Mouse (Mus musculus) adrenal gland, adult 2 months (tissue): ENCODE results near the gene Map2k5. TPM values are rescaled to one million over a fixed set of nuclear protein-coding genes. Genes with fewer than 3 reads are reported as not detected.

Experiments used
- DNase-seq: peaks from one replicate; pipeline ENCODE4 v3.0.0; 2021
- polyA plus RNA-seq: library from polyadenylated mRNA; depleted of rRNA; stranded (reverse); fragments of >200 nt; gene quantifications from 2 replicates; pipeline ENCODE4 v1.2.3, GENCODE M21; 2012
- total RNA-seq, 2 experiments: library from RNA; stranded (reverse); gene quantifications; 2 replicates each; pipeline ENCODE4 v1.2.3; 2021

Map2k5 gene
- total and polyA plus RNA-seq, 3 experiments: 23.9 to 96.0 (median 31.1) TPM

DNA sequence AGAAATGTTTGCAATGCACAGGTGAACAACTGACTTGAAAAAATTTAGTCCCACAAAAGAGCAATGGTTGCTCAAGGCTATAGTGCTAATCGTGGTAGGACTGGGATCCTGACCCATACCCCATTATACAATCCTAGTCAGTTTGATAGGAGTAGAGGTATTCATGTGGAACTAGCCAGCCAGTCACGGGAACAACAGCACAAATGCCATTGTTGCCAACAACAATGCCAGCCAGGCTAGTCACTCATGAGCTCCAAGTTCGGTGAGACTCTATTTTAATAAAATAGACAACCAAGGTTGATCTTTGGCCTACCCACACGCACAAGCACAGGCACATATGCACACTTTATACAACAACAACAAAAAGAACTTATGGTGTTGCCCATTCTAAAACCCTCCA lies 120.0 kb downstream of the Map2k5 start:
- DNase-seq: no peak

DNA sequence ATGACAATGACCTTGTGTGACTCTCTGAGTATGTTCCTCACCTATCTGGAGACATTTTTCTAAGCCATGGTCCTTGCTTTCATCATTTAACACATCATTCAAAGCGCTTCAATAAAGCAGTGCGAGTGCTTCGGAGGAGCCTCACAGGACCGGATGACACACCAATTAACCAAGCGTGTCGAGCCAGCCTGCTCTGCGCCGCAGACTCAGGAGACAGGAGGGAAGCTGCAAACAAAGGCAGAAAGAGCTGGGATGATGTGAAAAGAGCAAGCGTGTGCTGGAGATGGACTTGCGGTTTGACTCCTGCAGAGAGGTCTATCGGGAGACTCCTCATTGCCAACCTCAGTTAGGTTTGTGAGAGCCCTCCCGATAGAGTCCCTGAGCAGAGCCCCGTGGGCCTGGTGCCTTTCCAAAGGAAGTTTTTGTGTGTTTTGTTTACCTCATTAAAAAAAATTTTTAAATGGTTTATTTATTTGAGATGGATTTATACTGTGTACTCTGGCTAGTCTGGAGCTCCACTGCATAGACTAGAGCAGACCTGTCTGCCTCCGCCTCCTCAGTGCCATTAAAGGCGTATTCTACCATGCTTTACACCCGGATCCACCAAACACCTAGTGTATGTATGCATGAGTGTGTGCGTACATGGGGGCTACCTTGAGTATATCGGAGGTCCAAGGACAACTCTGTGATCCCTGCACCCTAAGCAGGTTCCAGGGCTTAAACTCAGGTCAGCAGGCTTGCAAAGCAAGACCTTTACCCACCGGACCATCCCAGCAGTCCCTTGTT lies 126.7 kb downstream of the Map2k5 start:
- DNase-seq: no peak

DNA sequence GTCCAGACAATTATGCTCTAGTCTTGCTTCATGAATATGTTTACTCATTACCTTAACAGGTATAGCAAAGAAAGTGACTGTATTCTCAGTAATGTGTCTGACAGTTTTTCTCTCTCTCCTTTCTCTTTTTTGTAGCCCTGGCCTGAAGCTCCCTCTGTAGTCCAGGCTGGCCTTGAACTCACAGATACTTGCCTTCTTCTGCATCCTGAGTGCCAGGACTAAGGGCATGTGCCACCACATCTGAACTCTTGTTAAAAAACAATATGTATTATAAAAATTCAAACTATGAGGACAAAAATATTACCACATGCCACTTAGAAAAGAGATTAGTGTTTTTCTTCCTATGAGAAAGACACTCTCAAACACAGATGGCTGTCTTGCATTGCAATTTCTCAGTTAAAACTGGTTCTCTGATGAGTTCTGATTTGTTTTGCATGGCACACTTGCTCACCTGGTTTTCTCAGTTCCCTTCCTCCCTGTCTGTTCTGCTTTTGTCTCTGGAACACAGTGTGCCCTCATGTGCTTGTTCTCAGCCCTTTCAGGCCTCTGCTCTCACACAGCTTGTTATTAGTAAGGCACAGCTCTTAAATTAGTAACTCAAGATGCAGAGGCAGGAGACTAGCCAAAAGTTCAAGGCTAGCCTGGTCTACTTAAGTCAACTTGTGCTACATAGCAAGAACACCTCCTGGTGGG lies 129.5 kb downstream of the Map2k5 start:
- DNase-seq: no peak

DNA sequence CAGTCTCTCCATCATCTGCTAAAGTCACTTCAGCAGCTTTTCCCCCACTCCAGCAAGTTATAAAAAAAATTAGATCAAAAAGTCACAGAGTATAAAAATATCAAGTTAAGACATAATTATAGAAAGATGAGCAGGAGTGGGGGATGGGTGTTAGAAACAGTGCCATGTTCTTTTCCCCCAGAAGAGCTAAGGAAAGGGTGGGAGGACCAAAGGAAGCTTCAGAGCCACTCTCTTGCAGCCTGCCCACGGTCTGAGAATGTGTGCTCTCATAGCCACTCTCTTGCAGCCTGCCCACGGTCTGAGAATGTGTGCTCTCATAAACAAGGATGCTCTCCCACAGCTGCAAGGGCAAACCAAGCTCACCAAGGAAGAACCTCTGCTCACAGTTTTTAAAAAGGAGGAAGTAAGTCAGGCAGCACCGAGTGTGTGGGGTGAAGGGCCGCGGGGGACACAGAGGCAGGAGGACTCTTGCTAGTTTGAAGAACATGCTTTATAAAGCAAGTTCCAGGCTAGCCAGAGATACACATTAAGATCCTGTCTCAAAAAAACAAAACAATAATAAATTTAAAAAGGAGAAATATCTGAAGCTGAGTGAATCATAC lies 131.0 kb downstream of the Map2k5 start:
- DNase-seq: no peak

DNA sequence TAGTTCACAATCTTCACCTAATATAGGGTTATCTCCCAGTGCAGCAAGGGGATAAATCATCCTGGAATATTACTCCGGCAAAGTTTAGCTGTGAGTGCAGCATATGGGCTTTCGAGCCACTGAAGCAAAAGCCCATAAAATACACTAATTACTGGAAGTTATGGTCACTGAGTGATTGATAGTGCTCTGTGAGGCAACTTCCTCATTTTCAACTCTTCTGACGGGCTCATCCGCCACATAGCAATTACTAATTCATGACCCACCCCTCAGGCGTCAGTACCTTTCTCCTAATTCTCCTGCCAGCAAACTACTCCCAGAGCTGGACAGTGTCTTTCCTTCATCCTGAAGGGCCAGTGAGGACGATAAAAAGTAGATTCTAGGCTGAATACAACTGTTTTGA lies 135.7 kb downstream of the Map2k5 start:
- DNase-seq: no peak

DNA sequence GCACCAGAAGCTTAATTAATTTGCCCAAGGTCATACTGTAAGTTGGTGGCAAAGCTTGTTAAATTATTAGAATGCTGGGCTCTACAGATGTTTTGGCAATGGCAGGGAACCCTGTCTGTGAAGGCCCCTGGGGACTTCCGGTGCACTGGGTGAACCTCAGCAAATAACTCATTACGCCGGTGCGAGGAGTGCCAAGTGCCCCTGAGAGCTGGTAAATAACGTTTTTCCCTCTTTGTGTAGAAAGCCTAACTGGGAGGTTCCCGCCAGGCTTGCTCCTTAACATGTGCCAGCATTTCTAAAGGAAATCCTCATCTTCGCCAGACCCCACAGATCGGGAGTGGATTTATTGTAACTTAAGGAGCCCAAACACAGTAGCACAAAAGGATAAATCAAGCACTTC lies 136.5 kb downstream of the Map2k5 start:
- DNase-seq: no peak

DNA sequence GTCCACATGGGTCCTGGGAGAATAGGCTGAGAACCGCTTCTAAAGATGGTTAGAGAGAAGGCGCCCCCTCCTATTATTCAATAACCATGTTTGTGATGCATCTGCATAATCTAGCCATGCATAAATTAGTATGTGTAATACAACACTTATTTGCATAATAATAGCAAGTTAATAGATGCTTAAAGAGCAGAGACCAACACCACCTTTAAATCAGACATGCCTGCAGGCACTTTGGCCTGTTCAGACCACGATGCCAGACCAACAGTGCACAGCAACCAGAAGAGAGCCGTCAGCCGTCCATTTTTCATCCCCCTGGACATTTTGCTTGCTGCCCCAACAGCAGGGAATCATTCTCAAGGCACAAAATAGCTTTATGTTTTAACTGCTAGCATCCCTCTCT lies 143.3 kb downstream of the Map2k5 start:
- no peak for DNase-seq

DNA sequence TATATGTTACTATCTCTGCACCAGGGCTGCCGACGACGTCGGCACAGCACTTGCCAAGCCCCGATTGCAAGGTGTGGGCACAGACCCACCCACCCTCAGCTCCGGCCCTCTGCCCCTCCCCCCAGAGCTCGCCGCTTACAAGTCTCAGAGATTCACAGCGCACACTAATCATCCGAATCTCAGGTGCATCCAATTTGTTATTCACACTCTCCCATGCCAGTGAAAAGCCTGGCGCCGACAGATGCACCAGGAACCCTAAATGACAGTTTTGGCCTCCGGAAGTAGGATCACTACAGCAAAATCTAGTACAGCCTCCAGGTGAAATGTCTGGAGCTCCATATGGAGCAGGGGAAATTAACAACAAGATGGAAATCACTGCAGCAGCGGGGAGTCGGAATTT lies 147.4 kb downstream of the Map2k5 start:
- DNase-seq: no peak

DNA sequence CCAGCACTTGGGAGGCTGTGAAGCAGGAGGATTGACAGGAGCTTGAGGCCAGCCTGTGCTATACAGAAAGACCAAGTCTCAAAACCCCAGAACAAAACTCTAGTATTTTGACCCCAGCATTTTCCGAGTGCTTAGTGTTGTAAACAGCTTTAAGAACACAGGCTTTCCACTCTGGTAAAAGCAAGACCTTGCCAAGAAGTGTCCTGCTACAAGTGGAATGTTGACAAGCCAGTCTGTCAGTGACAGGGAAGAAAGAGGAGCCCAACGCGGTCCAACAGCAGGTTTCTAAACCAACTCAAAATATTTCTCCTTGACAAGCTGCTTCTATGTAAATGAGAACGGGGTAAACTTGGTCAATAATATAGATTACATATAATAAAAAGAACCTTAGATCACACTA lies 148.6 kb downstream of the Map2k5 start:
- DNase-seq: no peak

DNA sequence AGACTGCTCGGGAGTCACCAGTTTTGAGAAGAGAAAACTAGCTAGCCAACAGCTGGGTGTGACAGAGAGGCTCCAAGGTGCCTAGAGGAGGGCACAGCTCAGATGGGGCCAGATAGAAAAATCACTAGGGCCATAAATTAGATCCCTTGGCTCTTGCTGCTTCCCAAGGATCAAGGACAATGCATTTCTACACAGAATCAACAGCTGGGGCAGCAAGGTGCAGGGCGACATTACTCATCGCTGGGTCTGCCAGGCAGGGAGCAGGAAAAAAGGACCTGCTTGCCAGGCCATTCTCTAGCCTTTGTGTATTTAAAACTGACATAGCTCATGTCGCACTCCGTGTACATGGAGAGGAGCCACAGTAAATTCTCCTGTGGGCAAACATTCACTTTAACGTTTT lies 155.5 kb downstream of the Map2k5 start:
- DNase-seq: peak; percentile 88

DNA sequence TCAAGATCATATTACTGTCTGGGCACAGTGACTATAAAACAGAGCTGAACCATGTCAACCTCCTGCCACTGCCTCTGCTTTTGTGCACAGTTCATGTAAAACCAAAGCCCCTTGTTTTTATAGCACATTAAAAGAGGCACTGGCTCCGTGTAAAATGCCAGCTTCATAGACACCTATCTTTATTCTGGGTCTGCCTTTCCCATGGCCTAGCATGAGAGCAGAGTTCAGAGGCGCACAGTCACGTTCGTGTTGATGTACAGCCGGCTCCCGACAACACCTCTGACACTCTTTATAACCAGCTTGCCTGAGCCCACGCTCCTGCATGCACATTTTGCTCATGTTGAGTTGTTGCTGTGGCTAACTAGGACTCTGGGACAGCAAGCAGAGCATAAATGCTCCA lies 157.9 kb downstream of the Map2k5 start:
- DNase-seq: no peak

DNA sequence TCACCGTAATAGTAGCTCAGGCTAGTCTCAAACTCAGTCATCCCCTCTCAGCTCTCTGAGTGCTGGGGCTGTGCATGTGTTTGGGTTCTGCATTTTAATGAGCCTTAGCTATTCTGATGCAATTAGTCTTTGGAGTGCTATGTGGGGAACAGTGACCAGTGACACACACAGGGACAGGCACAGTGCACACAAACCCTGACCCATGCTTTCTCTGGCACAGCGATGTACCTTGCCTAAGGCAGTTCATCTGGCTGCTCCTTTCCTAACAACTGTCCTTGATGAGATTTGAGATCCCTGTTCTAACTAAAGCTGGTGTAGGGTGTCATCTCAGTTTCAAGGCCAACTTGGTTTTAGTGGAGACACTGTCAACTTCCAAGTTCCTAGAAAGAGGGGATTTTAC lies 162.7 kb downstream of the Map2k5 start:
- DNase-seq: peak; percentile 11

DNA sequence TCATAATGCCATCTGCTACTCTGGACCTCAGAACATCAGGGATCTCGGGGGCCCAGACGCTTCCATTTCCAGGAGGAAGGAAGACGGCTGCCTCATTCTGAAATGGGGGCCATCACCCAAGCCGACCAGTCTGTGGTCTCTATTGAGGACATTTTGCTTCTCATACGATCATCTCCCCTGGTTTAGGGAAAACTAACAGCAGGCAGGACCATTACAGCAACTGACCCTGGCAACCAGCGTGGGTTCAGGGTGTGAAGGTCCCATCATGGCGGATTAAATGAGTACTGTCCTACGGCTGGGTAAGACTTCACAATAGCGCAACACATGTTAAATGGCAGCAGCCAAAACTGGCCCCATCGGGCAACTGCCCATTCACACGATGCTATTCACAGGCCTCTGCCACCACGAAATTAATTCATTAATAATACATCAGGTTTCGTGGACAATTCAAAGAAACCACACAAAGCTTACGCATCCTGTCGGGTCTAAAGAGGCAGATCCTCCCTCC lies 170.9 kb downstream of the Map2k5 start:
- no peak for DNase-seq

DNA sequence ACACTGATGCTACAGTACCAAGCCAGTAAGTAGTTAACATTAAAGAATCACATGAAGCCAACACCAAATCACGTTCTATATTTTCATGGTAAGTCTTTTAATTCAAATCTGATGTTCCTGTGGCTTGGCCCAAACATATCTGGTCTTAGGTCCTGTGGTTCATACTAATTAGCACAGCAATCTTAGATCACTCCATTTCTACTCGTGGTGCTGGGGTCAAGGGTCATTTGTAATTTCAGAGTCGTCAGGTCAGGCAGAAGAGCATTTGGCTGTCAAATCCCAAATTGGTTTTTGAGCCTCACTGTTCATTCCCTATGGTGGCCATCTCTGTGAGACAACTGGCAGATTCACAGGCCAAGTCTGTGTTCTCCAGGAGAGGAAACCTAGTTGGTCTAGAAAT lies 174.2 kb downstream of the Map2k5 start:
- DNase-seq: no peak

DNA sequence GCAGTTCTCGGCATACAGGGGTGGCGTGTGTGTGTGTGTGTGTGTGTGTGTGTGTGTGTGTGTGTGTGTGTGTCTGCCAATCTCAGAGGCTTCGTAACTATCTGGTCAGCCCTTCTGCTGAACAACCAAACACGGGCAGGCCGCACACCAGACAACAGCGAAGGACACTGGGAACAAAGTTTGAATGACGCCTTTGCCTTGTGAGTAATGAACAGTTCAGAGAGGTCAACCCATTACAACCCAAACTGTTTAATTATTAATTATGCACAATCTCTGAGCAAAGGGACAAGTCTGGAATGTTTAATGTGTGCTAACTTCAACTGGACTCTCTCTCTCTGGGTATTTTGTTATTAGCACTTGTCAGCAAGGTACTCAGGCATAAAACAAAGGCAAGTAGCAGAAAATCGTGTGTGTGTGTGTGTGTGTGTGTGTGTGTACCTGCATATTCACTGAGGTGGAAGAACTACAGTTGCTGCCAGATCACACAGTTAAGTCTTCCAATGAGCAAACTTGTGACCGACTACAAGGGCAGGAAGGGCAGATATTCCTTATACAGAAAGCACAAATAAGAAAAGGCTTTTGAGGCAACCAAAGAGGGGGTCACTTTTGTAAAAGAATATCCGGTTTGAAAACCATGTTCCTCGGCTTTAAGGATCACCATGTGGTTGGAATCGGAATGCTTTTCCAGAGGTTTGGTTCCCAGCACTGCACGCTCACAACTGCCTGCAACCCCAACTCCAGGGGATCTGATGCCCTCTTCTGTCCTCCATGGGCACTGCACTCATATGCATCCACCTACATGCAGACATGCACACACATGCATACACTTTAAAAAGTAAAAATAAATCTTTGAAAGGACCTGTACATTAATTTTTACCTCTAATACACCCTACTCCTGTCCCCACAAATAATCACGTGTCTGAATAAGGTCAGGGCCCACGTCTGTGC lies 176.1 kb downstream of the Map2k5 start:
- no peak for DNase-seq

DNA sequence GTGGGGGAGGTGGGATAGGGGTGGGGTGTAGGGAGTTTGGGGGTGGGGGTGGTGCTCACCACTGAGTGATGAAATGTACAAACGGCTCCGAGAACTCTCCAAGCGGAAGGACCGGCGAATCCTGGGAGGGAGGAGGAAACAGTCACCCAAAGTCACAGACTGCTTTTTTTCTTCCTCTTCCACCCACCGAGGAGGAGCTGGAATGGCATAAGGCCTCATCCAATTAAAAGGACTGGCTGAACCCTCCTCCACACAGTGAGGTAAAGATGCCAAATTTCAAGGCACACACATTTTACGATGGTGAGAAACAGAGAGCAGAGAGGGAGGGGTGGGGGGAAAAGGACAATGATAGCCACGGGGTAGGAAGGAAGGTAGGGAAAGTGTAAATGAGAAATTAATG lies 180.4 kb downstream of the Map2k5 start:
- DNase-seq: no peak

DNA sequence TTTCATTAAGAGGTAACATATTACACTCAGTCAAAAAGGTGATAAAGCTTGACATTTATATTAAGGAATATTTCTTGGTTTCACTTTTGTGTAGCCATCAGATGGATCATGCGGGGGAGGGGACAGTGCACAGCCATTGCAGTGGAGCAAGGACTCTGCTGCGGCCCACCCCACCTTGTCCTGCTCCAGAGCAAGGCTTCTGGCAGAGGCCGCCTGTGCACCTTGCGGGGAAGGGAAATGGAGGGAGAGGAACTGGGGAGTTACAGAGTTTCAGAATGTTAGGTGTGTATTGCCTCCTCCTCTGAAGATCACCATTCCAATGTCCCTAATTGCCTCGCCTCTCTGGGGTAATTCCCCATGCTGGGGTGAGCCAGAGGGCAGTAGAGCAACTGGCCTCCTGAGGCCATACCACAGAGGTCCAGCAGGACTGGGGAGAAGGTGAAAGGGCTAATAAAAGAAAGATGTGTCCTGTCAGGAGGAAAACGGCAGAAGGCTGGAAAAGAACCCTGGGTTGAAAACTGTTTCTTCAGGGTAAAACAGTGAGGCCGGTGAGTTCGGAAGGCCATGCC lies 181.5 kb downstream of the Map2k5 start:
- peak; percentile 28 for DNase-seq

DNA sequence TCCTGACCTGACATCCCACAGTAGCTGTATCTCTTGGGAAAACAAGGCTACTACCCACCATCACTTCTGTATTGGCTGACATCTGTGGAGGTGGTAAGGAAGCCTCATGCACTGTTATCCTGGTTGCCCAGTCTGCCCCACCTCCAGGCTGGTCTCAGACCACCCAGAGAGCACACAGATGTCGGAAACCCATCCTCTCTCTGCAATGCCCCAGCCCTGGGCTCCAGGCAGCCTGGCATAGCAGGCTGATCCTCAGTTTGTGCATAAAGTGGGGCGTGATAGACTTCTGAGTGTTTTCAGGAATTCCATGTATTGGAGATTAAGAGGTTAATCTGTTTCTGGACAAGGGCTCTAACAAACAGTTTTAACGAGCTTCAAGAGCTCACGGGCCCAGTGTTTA lies 182.2 kb downstream of the Map2k5 start:
- DNase-seq: no peak

DNA sequence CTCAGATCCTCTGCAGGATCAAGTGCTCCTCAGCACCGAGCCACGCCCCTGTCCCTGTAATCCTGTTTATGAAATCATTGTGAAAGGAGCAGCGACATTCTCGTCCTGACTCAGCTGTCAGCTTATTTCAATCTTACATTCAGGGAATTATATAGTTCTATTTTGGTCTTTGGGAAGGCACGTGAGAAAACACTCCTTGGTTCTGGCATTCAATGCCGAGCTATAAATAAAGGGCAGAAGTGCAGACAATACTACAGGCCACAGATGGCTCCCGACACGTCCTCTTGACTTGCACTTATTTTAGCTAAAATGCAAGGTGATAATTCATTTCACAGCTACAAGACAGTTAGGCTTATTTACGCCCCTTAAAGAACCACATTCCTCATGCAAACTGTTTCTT lies 182.9 kb downstream of the Map2k5 start:
- no peak for DNase-seq

DNA sequence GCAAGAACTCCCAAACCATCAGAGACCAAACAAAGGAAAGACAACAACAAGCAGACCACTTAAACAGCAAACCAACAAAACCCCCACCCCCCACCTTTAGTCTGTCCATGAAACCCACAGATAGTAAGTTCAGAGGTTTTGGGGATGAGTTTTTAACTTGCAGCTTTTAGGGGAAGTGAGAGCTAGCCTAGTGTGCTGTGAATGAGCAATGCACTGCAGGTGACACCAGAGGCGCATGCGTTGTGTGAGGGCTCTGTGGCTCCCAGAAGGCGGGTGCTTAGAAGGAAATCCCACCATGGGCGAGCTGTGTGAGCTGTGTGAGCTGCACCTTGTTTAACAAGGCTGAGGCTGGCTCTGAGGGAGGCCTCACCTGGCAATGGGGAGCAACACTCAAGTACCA lies 184.9 kb downstream of the Map2k5 start:
- no peak for DNase-seq

DNA sequence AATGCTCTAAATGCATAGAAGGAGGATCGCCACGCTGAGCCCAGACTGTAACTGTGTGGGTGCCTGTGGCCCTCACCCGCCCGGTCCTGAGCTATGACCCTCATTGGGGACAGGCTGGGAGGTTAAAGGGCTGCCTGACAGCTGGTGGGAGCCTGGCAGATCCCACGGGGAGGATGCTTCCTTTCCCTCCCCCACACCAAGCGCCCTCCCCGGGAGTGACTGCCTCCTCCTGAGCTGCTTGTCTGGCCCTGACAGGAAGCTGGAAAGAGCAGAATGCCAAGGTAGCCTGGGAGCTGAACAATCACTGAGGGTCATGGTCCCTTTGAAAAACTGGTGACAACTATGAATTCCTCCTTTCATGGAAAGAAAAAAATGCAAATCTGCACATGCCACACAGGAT lies 190.4 kb downstream of the Map2k5 start:
- peak; percentile 57 for DNase-seq

DNA sequence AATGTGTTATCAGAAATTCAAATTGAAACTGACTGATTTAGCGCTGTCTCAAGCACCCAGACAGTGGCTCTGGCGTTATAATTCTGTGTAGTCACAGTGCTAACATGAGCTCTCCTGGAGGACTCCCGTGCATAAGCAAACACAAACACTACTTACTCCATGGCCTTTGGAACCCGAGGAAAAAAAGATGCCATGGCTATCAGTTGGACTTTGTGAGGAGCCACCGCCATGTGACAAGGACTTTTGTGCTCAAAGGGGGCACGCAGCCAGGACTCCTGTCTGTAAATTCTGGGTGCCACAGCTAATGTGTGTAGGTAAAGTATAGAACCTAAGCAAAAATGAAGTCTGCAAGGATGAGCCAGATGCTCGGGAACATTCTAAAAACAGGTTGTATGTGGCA lies 192.5 kb downstream of the Map2k5 start:
- no peak for DNase-seq
